Mouse (Mus musculus) ES-E14 (cell line): ENCODE measurements at regions not wholly inside any gene's neighbourhood (a gene's known extent, or its start where the extent isn't known, plus 50 kb on each side); places are given as distances from the start of the nearest gene placed in this dataset.

ENCODE experiments used
- DNase-seq: peaks from one replicate; pipeline ENCODE4 v3.0.0-alpha.2; 2013; ENCODE audit warnings: low read depth, low spot score
- H3K27ac ChIP-seq: 2 replicates; pipeline ENCODE4 v1.5.1; 2012; ENCODE audit warnings: low read depth, mild to moderate bottlenecking, low read length, moderate library complexity, mixed read lengths; ENCODE audit not compliant: poor library complexity, insufficient read depth, severe bottlenecking
- H3K36me3 ChIP-seq: 2 replicates; pipeline ENCODE4 v1.6.1; 2012; ENCODE audit warnings: mild to moderate bottlenecking, low read length, moderate library complexity, mixed read lengths; ENCODE audit not compliant: control insufficient read depth, poor library complexity, insufficient read depth, severe bottlenecking
- H3K4me1 ChIP-seq, 2 experiments: fragments of 150-350 bp in 1 of 2; sonication (generic) in 1 of 2; 2 replicates each; pipeline ENCODE4 v1.6.1; 2012; ENCODE audit warnings: low read length in 2 of 2, mild to moderate bottlenecking in 1 of 2, mixed read lengths in 1 of 2; ENCODE audit not compliant: control insufficient read depth in 2 of 2, insufficient read depth in 2 of 2, poor library complexity in 1 of 2
- H3K4me3 ChIP-seq, 2 experiments: fragments of 150-350 bp in 1 of 2; sonication (generic) in 1 of 2; 2 replicates each; pipeline ENCODE4 v1.5.1; 2012; ENCODE audit warnings: low read length in 2 of 2, low read depth in 1 of 2, mild to moderate bottlenecking in 1 of 2, mixed read lengths in 1 of 2; ENCODE audit not compliant: insufficient read depth in 1 of 2, poor library complexity in 1 of 2, severe bottlenecking in 1 of 2
- H3K9ac ChIP-seq: 2 replicates; pipeline ENCODE4 v1.6.1; 2012; ENCODE audit warnings: low read depth, mild to moderate bottlenecking, low read length, mixed read lengths; ENCODE audit not compliant: poor library complexity, insufficient read depth, severe bottlenecking
- H3K9me3 ChIP-seq: fragments of 150-350 bp; sonication (generic); 2 replicates; pipeline ENCODE4 v1.6.1; 2012; ENCODE audit warnings: low read depth, mild to moderate bottlenecking, low read length; ENCODE audit not compliant: control insufficient read depth, insufficient read depth
- CHD2 ChIP-seq: IDR thresholded peaks from 2 replicates; pipeline ENCODE4 v1.6.1; 2014; ENCODE audit warnings: mild to moderate bottlenecking, low read depth, low read length, inconsistent platforms
- HCFC1 ChIP-seq: IDR thresholded peaks from 2 replicates; pipeline ENCODE4 v1.6.1; 2012; ENCODE audit warnings: low read length, inconsistent platforms, borderline replicate concordance; ENCODE audit not compliant: insufficient read depth
- MAFK ChIP-seq: IDR thresholded peaks from 2 replicates; pipeline ENCODE4 v1.6.1; 2014; ENCODE audit warnings: mild to moderate bottlenecking, low read depth, low read length, inconsistent platforms; ENCODE audit not compliant: insufficient read depth
- ZC3H11A ChIP-seq: IDR thresholded peaks from 2 replicates; pipeline ENCODE4 v1.6.1; 2012; ENCODE audit warnings: low read depth, mild to moderate bottlenecking, inconsistent platforms, low read length, borderline replicate concordance
- ZNF384 ChIP-seq: IDR thresholded peaks from 2 replicates; pipeline ENCODE4 v1.6.1; 2012; ENCODE audit warnings: low read depth, low read length, inconsistent platforms
- in situ Hi-C, 2 experiments: fragments of 600-800 bp; cut with MboI; formaldehyde crosslinking; loops; one replicate each; pipeline ENCODE4 v1.15.1; 2025; ENCODE audit warnings: low sequenced_read_pairs in 2 of 2, inconsistent platforms in 1 of 2; ENCODE audit not compliant: unreplicated experiment in 2 of 2

GRCm38 (mm10) chr5:101085199-101085598 is 239.7 kb downstream of the Gpat3 start:
- TF ChIP-seq HCFC1: no peak
- TF ChIP-seq ZC3H11A: no peak
- TF ChIP-seq ZNF384: no peak
- no peak for TF ChIP-seq CHD2
- no peak for TF ChIP-seq MAFK
- Histone ChIP-seq H3K9me3 (no peaks in the 10 kb centered on the region), H3K27ac (no peak overlapping the region), H3K9ac (no peak overlapping the region), H3K36me3 (no peaks in the 10 kb centered on the region), H3K4me1 (no peaks in the 10 kb centered on the region), H3K4me3 (no peak overlapping the region)
- no peak for DNase-seq
- in situ Hi-C loops: no loop called here

DNA sequence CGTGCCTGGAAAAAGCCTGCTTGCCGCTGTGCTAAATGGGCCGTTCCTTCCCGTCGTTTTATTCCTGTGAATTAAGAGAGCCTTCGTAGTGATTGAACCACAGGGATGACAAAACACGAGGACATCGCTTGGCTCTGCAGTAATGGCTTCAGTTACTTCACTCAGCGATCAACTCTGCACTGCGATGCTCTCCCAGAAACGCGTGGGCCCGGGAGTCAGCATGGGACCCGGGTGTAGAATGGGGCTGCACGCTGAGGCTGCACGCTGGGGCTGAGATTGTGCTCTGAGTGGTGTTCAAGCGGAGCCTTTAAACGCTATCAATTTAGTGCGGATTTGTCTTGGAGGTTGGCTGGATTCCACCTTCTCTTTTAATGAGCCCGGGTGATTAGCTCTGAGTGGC is 237.1 kb downstream of the Gpat3 start:
- Histone ChIP-seq H3K36me3 (no peaks in the 10 kb centered on the region), H3K9me3 (no peaks in the 10 kb centered on the region), H3K4me1 (no peaks in the 10 kb centered on the region), H3K27ac (no peak overlapping the region), H3K4me3 (no peak overlapping the region), H3K9ac (no peak overlapping the region)
- in situ Hi-C loops: no loop called here
- no peak for TF ChIP-seq ZC3H11A
- TF ChIP-seq CHD2: no peak
- TF ChIP-seq ZNF384: no peak
- no peak for TF ChIP-seq MAFK
- no peak for TF ChIP-seq HCFC1
- DNase-seq: no peak

- in situ Hi-C loops: no loop called here
- Histone ChIP-seq H3K36me3 (no peaks in the 10 kb centered on the region), H3K9me3 (no peaks in the 10 kb centered on the region), H3K4me1 (no peaks in the 10 kb centered on the region), H3K27ac (no peak overlapping the region), H3K4me3 (no peak overlapping the region), H3K9ac (no peak overlapping the region)
- DNase-seq: no peak
- TF ChIP-seq HCFC1 (no peak), ZNF384 (no peak), CHD2 (no peak)
Measured at GRCm38 (mm10) chr5:101064308-101064707, 218.8 kb downstream of the Gpat3 start.

DNA sequence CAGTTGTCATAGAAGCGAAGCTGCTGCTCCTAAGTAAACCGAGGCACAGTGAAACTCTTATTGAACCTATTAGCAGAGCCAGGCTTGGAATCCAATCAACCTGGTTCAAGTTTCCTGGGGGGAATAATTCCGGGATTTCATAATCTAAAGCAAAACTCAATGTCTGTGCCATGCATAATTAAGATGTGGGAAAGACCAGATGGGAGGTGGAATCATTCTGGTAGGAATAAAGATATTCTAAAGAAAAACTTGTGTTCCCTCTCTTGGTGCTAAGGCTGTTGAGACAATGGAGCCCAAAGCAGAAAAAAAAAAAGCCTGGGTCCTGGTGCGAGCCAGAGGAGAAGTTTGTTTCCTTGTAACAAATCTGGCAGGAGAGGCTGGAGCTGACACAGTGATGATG is 217.7 kb downstream of the Gpat3 start:
- Histone ChIP-seq H3K9ac (no peak overlapping the region), H3K4me1 (no peaks in the 10 kb centered on the region), H3K27ac (no peak overlapping the region), H3K9me3 (no peaks in the 10 kb centered on the region), H3K36me3 (no peaks in the 10 kb centered on the region), H3K4me3 (no peak overlapping the region)
- TF ChIP-seq HCFC1: no peak
- no peak for TF ChIP-seq ZC3H11A
- TF ChIP-seq MAFK: no peak
- no peak for TF ChIP-seq CHD2
- no peak for DNase-seq
- in situ Hi-C loops: no loop called here

- no peak overlapping the region for H3K27ac ChIP-seq
- peaks cover 7% of the 10 kb centered on the region; the same call in 1 of the 2 replicates for H3K9me3 ChIP-seq
- TF ChIP-seq ZNF384 (no peak), HCFC1 (no peak), ZC3H11A (no peak), CHD2 (no peak), MAFK (no peak)
- no peak overlapping the region for H3K9ac ChIP-seq
- H3K4me1 ChIP-seq: no peaks in the 10 kb centered on the region
- no peak for DNase-seq
- no peak overlapping the region for H3K4me3 ChIP-seq
- no peaks in the 10 kb centered on the region for H3K36me3 ChIP-seq
- in situ Hi-C loops: no loop called here
Measured at GRCm38 (mm10) chr5:101051591-101051990, 206.1 kb downstream of the Gpat3 start.
